Mouse (Mus musculus): ENCODE measurements around the gene Col23a1. TPM values are rescaled to one million over a fixed set of nuclear protein-coding genes. Genes with fewer than 3 reads are reported as not detected.

Col23a1 gene
- polyA plus RNA-seq, 1 experiment from 2014 or later = 24.1 TPM

GRCm38 (mm10) chr11:51485775-51486464, 196.2 kb downstream of the Col23a1 start:
- 0 out of 2 replicates have a peak overlapping the region, but pooled peaks have one; percentile 27 for H3K4me3 ChIP-seq
- WGBS = 56% methylated on average over 10 of the region's 10 CpGs
- no peak for DNase-seq (ENCODE audit: low spot score)
- no peaks in the 10 kb centered on the region for H3K27me3 ChIP-seq (ENCODE audit: low read depth, poor library complexity, severe bottlenecking)
- no peaks in the 10 kb centered on the region for H3K36me3 ChIP-seq
- peak overlapping the region; percentile 89 for H3K27ac ChIP-seq
- no peaks in the 10 kb centered on the region for H3K9me3 ChIP-seq (replicated peaks)
- peaks cover 77% of the 10 kb centered on the region for H3K4me1 ChIP-seq

- Histone ChIP-seq H3K9me3 (replicated peaks) (no peaks in the 10 kb centered on the region), H3K4me1 (peaks cover 62% of the 10 kb centered on the region), H3K4me3 (no peak overlapping the region), H3K27ac (peak overlapping the region; percentile 73), H3K27me3 (ENCODE audit: low read depth, poor library complexity, severe bottlenecking) (no peaks in the 10 kb centered on the region), H3K36me3 (no peaks in the 10 kb centered on the region)
- WGBS = 15% methylated on average over 9 of the region's 9 CpGs
- DNase-seq (ENCODE audit: low spot score) = peak; percentile 73
Observed at GRCm38 (mm10) chr11:51488813-51489212, 199.1 kb downstream of the Col23a1 start.

GRCm38 (mm10) chr11:51493421-51493820, 203.7 kb downstream of the Col23a1 start:
- H3K9me3 ChIP-seq (replicated peaks) = no peaks in the 10 kb centered on the region
- no peaks in the 10 kb centered on the region for H3K36me3 ChIP-seq
- no peak for DNase-seq (ENCODE audit: low spot score)
- WGBS = 83% methylated on average over 4 of the region's 4 CpGs
- H3K27me3 ChIP-seq (ENCODE audit: low read depth, poor library complexity, severe bottlenecking) = no peaks in the 10 kb centered on the region
- no peak overlapping the region for H3K4me3 ChIP-seq
- peak overlapping the region; percentile 16; the same call in 1 of the 2 replicates for H3K27ac ChIP-seq
- peaks cover 31% of the 10 kb centered on the region for H3K4me1 ChIP-seq

GRCm38 (mm10) chr11:51494178-51494577, 204.5 kb downstream of the Col23a1 start:
- no peaks in the 10 kb centered on the region for H3K27me3 ChIP-seq (ENCODE audit: low read depth, poor library complexity, severe bottlenecking)
- 0 out of 2 replicates have a peak overlapping the region, but pooled peaks have one; percentile 2 for H3K27ac ChIP-seq
- no peak for DNase-seq (ENCODE audit: low spot score)
- H3K4me1 ChIP-seq = peaks cover 23% of the 10 kb centered on the region
- H3K9me3 ChIP-seq (replicated peaks) = no peaks in the 10 kb centered on the region
- WGBS = 23% methylated on average over 5 of the region's 5 CpGs
- H3K4me3 ChIP-seq = no peak overlapping the region
- H3K36me3 ChIP-seq = no peaks in the 10 kb centered on the region

GRCm38 (mm10) chr11:51499776-51500175, 210.1 kb downstream of the Col23a1 start:
- no peak for DNase-seq (ENCODE audit: low spot score)
- peaks cover 35% of the 10 kb centered on the region for H3K4me1 ChIP-seq
- H3K27ac ChIP-seq = no peak overlapping the region
- H3K4me3 ChIP-seq = no peak overlapping the region
- H3K36me3 ChIP-seq = no peaks in the 10 kb centered on the region
- no peaks in the 10 kb centered on the region for H3K27me3 ChIP-seq (ENCODE audit: low read depth, poor library complexity, severe bottlenecking)
- no peaks in the 10 kb centered on the region for H3K9me3 ChIP-seq (replicated peaks)

GRCm38 (mm10) chr11:51502431-51502851, 212.7 kb downstream of the Col23a1 start:
- WGBS = 35% methylated on average over 10 of the region's 10 CpGs
- H3K4me1 ChIP-seq = peaks cover 38% of the 10 kb centered on the region
- no peaks in the 10 kb centered on the region for H3K27me3 ChIP-seq (ENCODE audit: low read depth, poor library complexity, severe bottlenecking)
- DNase-seq (ENCODE audit: low spot score) = peak; percentile 54
- no peaks in the 10 kb centered on the region for H3K36me3 ChIP-seq
- H3K9me3 ChIP-seq (replicated peaks) = no peaks in the 10 kb centered on the region
- peak overlapping the region; percentile 57; the same call in 1 of the 2 replicates for H3K27ac ChIP-seq
- no peak overlapping the region for H3K4me3 ChIP-seq

- 92% methylated on average over 3 of the region's 3 CpGs for WGBS
- Histone ChIP-seq H3K27ac (no peak overlapping the region), H3K9me3 (replicated peaks) (no peaks in the 10 kb centered on the region), H3K36me3 (no peaks in the 10 kb centered on the region), H3K27me3 (ENCODE audit: low read depth, poor library complexity, severe bottlenecking) (no peaks in the 10 kb centered on the region), H3K4me1 (peaks cover 60% of the 10 kb centered on the region), H3K4me3 (no peak overlapping the region)
- no peak for DNase-seq (ENCODE audit: low spot score)
Observed at GRCm38 (mm10) chr11:51504946-51505345, 215.2 kb downstream of the Col23a1 start.

GRCm38 (mm10) chr11:51508053-51508452, 218.3 kb downstream of the Col23a1 start:
- no peak for DNase-seq (ENCODE audit: low spot score)
- no peaks in the 10 kb centered on the region for H3K27me3 ChIP-seq (ENCODE audit: low read depth, poor library complexity, severe bottlenecking)
- no peaks in the 10 kb centered on the region for H3K36me3 ChIP-seq
- WGBS = 46% methylated on average over 6 of the region's 6 CpGs
- H3K27ac ChIP-seq = peak overlapping the region; percentile 61
- no peak overlapping the region for H3K4me3 ChIP-seq
- no peaks in the 10 kb centered on the region for H3K9me3 ChIP-seq (replicated peaks)
- H3K4me1 ChIP-seq = peaks cover 50% of the 10 kb centered on the region

GRCm38 (mm10) chr11:51509211-51509610, 219.5 kb downstream of the Col23a1 start:
- DNase-seq (ENCODE audit: low spot score) = no peak

GRCm38 (mm10) chr11:51513019-51513418, 223.3 kb downstream of the Col23a1 start:
- H3K27me3 ChIP-seq (ENCODE audit: low read depth, poor library complexity, severe bottlenecking) = no peaks in the 10 kb centered on the region
- H3K4me1 ChIP-seq = peaks cover 31% of the 10 kb centered on the region
- H3K27ac ChIP-seq = no peak overlapping the region
- peaks cover 2% of the 10 kb centered on the region for H3K36me3 ChIP-seq
- DNase-seq (ENCODE audit: low spot score) = no peak
- WGBS = 85% methylated on average over 6 of the region's 6 CpGs
- no peak overlapping the region for H3K4me3 ChIP-seq
- H3K9me3 ChIP-seq (replicated peaks) = no peaks in the 10 kb centered on the region

More at GRCm38 (mm10) chr11:51509211-51509610, 219.5 kb downstream of the Col23a1 start:
- H3K27ac ChIP-seq = no peak overlapping the region
- H3K36me3 ChIP-seq = no peaks in the 10 kb centered on the region
- no peaks in the 10 kb centered on the region for H3K9me3 ChIP-seq (replicated peaks)
- H3K4me3 ChIP-seq = no peak overlapping the region
- WGBS = 77% methylated on average over 5 of the region's 5 CpGs
- H3K27me3 ChIP-seq (ENCODE audit: low read depth, poor library complexity, severe bottlenecking) = no peaks in the 10 kb centered on the region
- peaks cover 42% of the 10 kb centered on the region for H3K4me1 ChIP-seq

GRCm38 (mm10) chr11:51515346-51515745, 225.6 kb downstream of the Col23a1 start:
- peaks cover 7% of the 10 kb centered on the region for H3K4me1 ChIP-seq
- peaks cover 22% of the 10 kb centered on the region for H3K36me3 ChIP-seq
- no peaks in the 10 kb centered on the region for H3K27me3 ChIP-seq (ENCODE audit: low read depth, poor library complexity, severe bottlenecking)
- no peak overlapping the region for H3K4me3 ChIP-seq
- no peak for DNase-seq (ENCODE audit: low spot score)
- WGBS = 90% methylated on average over 11 of the region's 11 CpGs
- H3K27ac ChIP-seq = peak overlapping the region; percentile 54
- no peaks in the 10 kb centered on the region for H3K9me3 ChIP-seq (replicated peaks)

- H3K9me3 ChIP-seq (replicated peaks) = no peaks in the 10 kb centered on the region
- WGBS = 95% methylated on average over 3 of the region's 3 CpGs
- no peak for DNase-seq (ENCODE audit: low spot score)
- H3K27me3 ChIP-seq (ENCODE audit: low read depth, poor library complexity, severe bottlenecking) = no peaks in the 10 kb centered on the region
- no peak overlapping the region for H3K27ac ChIP-seq
- peaks cover 23% of the 10 kb centered on the region for H3K4me1 ChIP-seq
- no peak overlapping the region for H3K4me3 ChIP-seq
- peaks cover 22% of the 10 kb centered on the region for H3K36me3 ChIP-seq
Observed at GRCm38 (mm10) chr11:51518100-51518499, 228.4 kb downstream of the Col23a1 start.

GRCm38 (mm10) chr11:51518585-51518984, 228.9 kb downstream of the Col23a1 start:
- H3K4me1 ChIP-seq = peaks cover 28% of the 10 kb centered on the region
- H3K27ac ChIP-seq = peak overlapping the region; percentile 1; the same call in 1 of the 2 replicates
- H3K36me3 ChIP-seq = peaks cover 22% of the 10 kb centered on the region
- H3K4me3 ChIP-seq = no peak overlapping the region
- DNase-seq (ENCODE audit: low spot score) = no peak
- no peaks in the 10 kb centered on the region for H3K9me3 ChIP-seq (replicated peaks)
- 97% methylated on average over 6 of the region's 6 CpGs for WGBS
- no peaks in the 10 kb centered on the region for H3K27me3 ChIP-seq (ENCODE audit: low read depth, poor library complexity, severe bottlenecking)
